Mouse (Mus musculus) CD8-positive naive resting alpha-beta T cell, adult 2 months (primary cell): ENCODE data around the gene Mettl25.

Source experiments
- DNase-seq, 2 experiments: peaks; one replicate each; pipeline ENCODE4 v3.0.0; 2022; ENCODE audit warnings: low read depth in 2 of 2, low spot score in 2 of 2

Mettl25 gene

GRCm38 (mm10) chr10:105840928-105841888 lies at the start of gene Mettl25, which contains the start of gene Ccdc59:
Mettl25 (minus strand) TSS chr10:105841380.
Ccdc59 (plus strand) TSS chr10:105841067.
- DNase-seq: peak; percentile 95 to 96

GRCm38 (mm10) chr10:105867312-105867711 lies 26.1 kb upstream of the Mettl25 start:
- DNase-seq: no peak

GRCm38 (mm10) chr10:105851136-105851535 lies 10.0 kb upstream of the Mettl25 start:
- DNase-seq: no peak

GRCm38 (mm10) chr10:105850286-105850685 lies 9.1 kb upstream of the Mettl25 start:
- DNase-seq: no peak

GRCm38 (mm10) chr10:105842574-105842973 lies 1.4 kb upstream of the Mettl25 start:
- no peak for DNase-seq

GRCm38 (mm10) chr10:105834627-105835228 lies 6.5 kb downstream of the Mettl25 start:
- peak; percentile 11 to 39 for DNase-seq

GRCm38 (mm10) chr10:105806259-105807010 lies 34.7 kb downstream of the Mettl25 start:
- DNase-seq: no peak

GRCm38 (mm10) chr10:105803461-105803860 lies 37.7 kb downstream of the Mettl25 start:
- no peak for DNase-seq

GRCm38 (mm10) chr10:105802132-105802531 lies 39.0 kb downstream of the Mettl25 start:
- no peak for DNase-seq

- no peak for DNase-seq
These were observed 40.0 kb downstream of the Mettl25 start for GRCm38 (mm10) chr10:105801147-105801546.

GRCm38 (mm10) chr10:105797250-105797924 lies 43.8 kb downstream of the Mettl25 start:
- no peak for DNase-seq

GRCm38 (mm10) chr10:105793776-105794552 lies 47.2 kb downstream of the Mettl25 start:
- DNase-seq: no peak

- no peak for DNase-seq
These were observed 52.3 kb downstream of the Mettl25 start for GRCm38 (mm10) chr10:105788744-105789486.

GRCm38 (mm10) chr10:105783766-105784165 lies 57.4 kb downstream of the Mettl25 start:
- DNase-seq: no peak

- peak in 1 of 2 experiments; percentile 1 for DNase-seq
These were observed 66.8 kb downstream of the Mettl25 start for GRCm38 (mm10) chr10:105774382-105774781.

- no peak for DNase-seq
These were observed 68.3 kb downstream of the Mettl25 start for GRCm38 (mm10) chr10:105772821-105773302.

- DNase-seq: no peak
These were observed 77.2 kb downstream of the Mettl25 start for GRCm38 (mm10) chr10:105763959-105764358.

GRCm38 (mm10) chr10:105760460-105760859 lies 80.7 kb downstream of the Mettl25 start:
- DNase-seq: no peak

GRCm38 (mm10) chr10:105760046-105760445 lies 81.1 kb downstream of the Mettl25 start:
- no peak for DNase-seq
